Mouse (Mus musculus): Measurements from ENCODE around the gene BC107364. TPM values are rescaled to one million over a fixed set of nuclear protein-coding genes. Genes with fewer than 3 reads are reported as not detected.
A peak's percentile ranks its signal among the peaks of the same experiment; 100 is the strongest.

The BC107364 gene
- polyA plus RNA-seq, 1 experiment, result 0.09 TPM

DNA sequence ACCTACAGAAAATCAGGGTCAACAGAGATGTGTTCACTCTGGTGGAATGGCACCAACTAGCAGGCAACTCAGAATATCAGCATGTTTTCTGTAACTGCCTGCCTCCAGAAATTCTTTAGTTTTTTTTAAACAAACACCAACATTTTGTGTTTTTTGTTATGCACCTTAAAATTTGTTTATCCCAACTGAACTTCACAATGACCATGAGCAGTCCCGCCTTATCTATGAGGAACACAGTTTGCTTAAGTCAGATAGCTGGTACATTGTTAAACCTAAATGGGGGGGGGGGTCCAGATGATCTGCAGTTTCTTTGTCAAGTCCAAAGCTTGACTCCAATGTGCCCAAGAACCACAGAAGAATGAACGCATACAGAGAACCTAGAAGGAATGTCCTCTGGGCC is 36.0 kb downstream of the BC107364 start:
- Histone ChIP-seq H3K36me3 (ENCODE audit: control insufficient read depth, insufficient read depth, low read length) (no peaks in the 10 kb centered on the region), H3K4me1 (replicated peaks; ENCODE audit: control insufficient read depth, insufficient read depth, low read length) (peaks cover 4% of the 10 kb centered on the region; the same call in 1 of the 2 replicates), H3K4me3 (ENCODE audit: control insufficient read depth, insufficient read depth, low read length) (no peak overlapping the region), H3K27ac (ENCODE audit: control insufficient read depth, insufficient read depth, low read length) (no peak overlapping the region), H3K27me3 (ENCODE audit: control insufficient read depth, insufficient read depth, low read length) (no peaks in the 10 kb centered on the region)
- over 99% methylated on average over 2 of the region's 2 CpGs for WGBS
- DNase-seq, result no peak
- TF ChIP-seq CTCF (IDR thresholded peaks at IDR 0.05; ENCODE audit: borderline replicate concordance, control insufficient read depth, extremely low read depth, insufficient read depth, low read length, poor library complexity) (no peak), POLR2A (IDR thresholded peaks at IDR 0.05; ENCODE audit: control insufficient read depth, extremely low read depth, insufficient read depth, low read length, poor library complexity) (no peak)

GRCm38 (mm10) chr3:96414951-96415327 is 37.2 kb downstream of the BC107364 start:
- TF ChIP-seq POLR2A (IDR thresholded peaks at IDR 0.05; ENCODE audit: control insufficient read depth, extremely low read depth, insufficient read depth, low read length, poor library complexity) (no peak), CTCF (IDR thresholded peaks at IDR 0.05; ENCODE audit: borderline replicate concordance, control insufficient read depth, extremely low read depth, insufficient read depth, low read length, poor library complexity) (no peak)
- H3K27ac ChIP-seq (ENCODE audit: control insufficient read depth, insufficient read depth, low read length), result no peak overlapping the region
- H3K4me3 ChIP-seq (ENCODE audit: control insufficient read depth, insufficient read depth, low read length), result no peak overlapping the region
- no peak for DNase-seq
- H3K36me3 ChIP-seq (ENCODE audit: control insufficient read depth, insufficient read depth, low read length), result no peaks in the 10 kb centered on the region
- WGBS, result 58% methylated on average over 7 of the region's 7 CpGs
- H3K27me3 ChIP-seq (ENCODE audit: control insufficient read depth, insufficient read depth, low read length), result no peaks in the 10 kb centered on the region; the same call in 1 of the 2 replicates
- H3K4me1 ChIP-seq (replicated peaks; ENCODE audit: control insufficient read depth, insufficient read depth, low read length), result peaks cover 4% of the 10 kb centered on the region; the same call in 1 of the 2 replicates

GRCm38 (mm10) chr3:96414126-96414950 is 37.8 kb downstream of the BC107364 start:
- under 1% methylated on average over 64 of the region's 64 CpGs for WGBS
- TF ChIP-seq POLR2A (IDR thresholded peaks at IDR 0.05; ENCODE audit: control insufficient read depth, extremely low read depth, insufficient read depth, low read length, poor library complexity), result peak; percentile 54
- no peak for TF ChIP-seq CTCF (IDR thresholded peaks at IDR 0.05; ENCODE audit: borderline replicate concordance, control insufficient read depth, extremely low read depth, insufficient read depth, low read length, poor library complexity)
- DNase-seq, result peak; percentile 86
- peak overlapping the region; percentile 90 for H3K4me3 ChIP-seq (ENCODE audit: control insufficient read depth, insufficient read depth, low read length)
- no peaks in the 10 kb centered on the region for H3K36me3 ChIP-seq (ENCODE audit: control insufficient read depth, insufficient read depth, low read length)
- peaks cover 4% of the 10 kb centered on the region; the same call in 1 of the 2 replicates for H3K27me3 ChIP-seq (ENCODE audit: control insufficient read depth, insufficient read depth, low read length)
- H3K27ac ChIP-seq (ENCODE audit: control insufficient read depth, insufficient read depth, low read length), result no peak overlapping the region
- H3K4me1 ChIP-seq (replicated peaks; ENCODE audit: control insufficient read depth, insufficient read depth, low read length), result peaks cover 4% of the 10 kb centered on the region; the same call in 1 of the 2 replicates

- no peak for TF ChIP-seq CTCF (IDR thresholded peaks at IDR 0.05; ENCODE audit: borderline replicate concordance, control insufficient read depth, extremely low read depth, insufficient read depth, low read length, poor library complexity)
- TF ChIP-seq POLR2A (IDR thresholded peaks at IDR 0.05; ENCODE audit: control insufficient read depth, extremely low read depth, insufficient read depth, low read length, poor library complexity), result no peak
- peaks cover 4% of the 10 kb centered on the region; the same call in 1 of the 2 replicates for H3K27me3 ChIP-seq (ENCODE audit: control insufficient read depth, insufficient read depth, low read length)
- WGBS, result 91% methylated on average over 9 of the region's 9 CpGs
- H3K4me3 ChIP-seq (ENCODE audit: control insufficient read depth, insufficient read depth, low read length), result no peak overlapping the region
- peaks cover 4% of the 10 kb centered on the region; the same call in 1 of the 2 replicates for H3K4me1 ChIP-seq (replicated peaks; ENCODE audit: control insufficient read depth, insufficient read depth, low read length)
- DNase-seq, result no peak
- no peak overlapping the region for H3K27ac ChIP-seq (ENCODE audit: control insufficient read depth, insufficient read depth, low read length)
- H3K36me3 ChIP-seq (ENCODE audit: control insufficient read depth, insufficient read depth, low read length), result no peaks in the 10 kb centered on the region
These were observed 38.5 kb downstream of the BC107364 start for GRCm38 (mm10) chr3:96413581-96414125.

- H3K4me3 ChIP-seq (ENCODE audit: control insufficient read depth, insufficient read depth, low read length), result no peak overlapping the region
- H3K27ac ChIP-seq (ENCODE audit: control insufficient read depth, insufficient read depth, low read length), result no peak overlapping the region
- peaks cover 4% of the 10 kb centered on the region; the same call in 1 of the 2 replicates for H3K4me1 ChIP-seq (replicated peaks; ENCODE audit: control insufficient read depth, insufficient read depth, low read length)
- peaks cover 4% of the 10 kb centered on the region; the same call in 1 of the 2 replicates for H3K27me3 ChIP-seq (ENCODE audit: control insufficient read depth, insufficient read depth, low read length)
- no peak for TF ChIP-seq CTCF (IDR thresholded peaks at IDR 0.05; ENCODE audit: borderline replicate concordance, control insufficient read depth, extremely low read depth, insufficient read depth, low read length, poor library complexity)
- no peaks in the 10 kb centered on the region for H3K36me3 ChIP-seq (ENCODE audit: control insufficient read depth, insufficient read depth, low read length)
- no peak for DNase-seq
- 79% methylated on average over 3 of the region's 3 CpGs for WGBS
These were observed 40.3 kb downstream of the BC107364 start for GRCm38 (mm10) chr3:96411821-96412220.

DNA sequence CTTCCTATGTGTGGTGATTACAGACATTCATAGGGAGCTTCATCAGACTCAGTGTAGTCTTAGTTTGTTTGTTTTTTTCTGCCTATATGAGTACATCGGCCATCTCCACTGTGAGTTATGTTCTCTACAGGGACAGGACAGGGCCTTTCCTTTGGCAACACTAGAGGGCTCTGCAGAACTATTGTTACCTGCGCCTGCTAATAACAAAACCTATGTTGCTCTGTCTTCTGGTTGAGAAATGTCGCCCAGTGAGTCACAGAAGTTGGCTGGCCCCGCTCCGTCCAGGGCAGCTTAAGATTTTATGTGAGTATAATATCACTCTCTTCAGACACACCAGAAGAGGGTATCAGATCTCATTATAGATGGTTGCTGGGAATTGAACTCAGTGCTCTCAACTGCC is 41.1 kb downstream of the BC107364 start:
- Histone ChIP-seq H3K4me3 (ENCODE audit: control insufficient read depth, insufficient read depth, low read length) (no peak overlapping the region), H3K27ac (ENCODE audit: control insufficient read depth, insufficient read depth, low read length) (no peak overlapping the region), H3K4me1 (replicated peaks; ENCODE audit: control insufficient read depth, insufficient read depth, low read length) (peaks cover 4% of the 10 kb centered on the region; the same call in 1 of the 2 replicates), H3K36me3 (ENCODE audit: control insufficient read depth, insufficient read depth, low read length) (no peaks in the 10 kb centered on the region), H3K27me3 (ENCODE audit: control insufficient read depth, insufficient read depth, low read length) (peaks cover 6% of the 10 kb centered on the region; the same call in 1 of the 2 replicates)
- WGBS, result 83% methylated on average over 5 of the region's 5 CpGs
- no peak for DNase-seq
- TF ChIP-seq CTCF (IDR thresholded peaks at IDR 0.05; ENCODE audit: borderline replicate concordance, control insufficient read depth, extremely low read depth, insufficient read depth, low read length, poor library complexity) (no peak), POLR2A (IDR thresholded peaks at IDR 0.05; ENCODE audit: control insufficient read depth, extremely low read depth, insufficient read depth, low read length, poor library complexity) (no peak)

All from thymus, adult 2 months (tissue).